Mouse (Mus musculus) kidney, postnatal 14 days (tissue): ENCODE measurements around the gene Usp49.
A peak's percentile ranks its signal among the peaks of the same experiment; 100 is the strongest.

Experiments
- DNase-seq: peaks from one replicate; pipeline ENCODE4 v3.0.0; 2022; ENCODE audit warnings: mixed read lengths

The Usp49 gene

GRCm38 (mm10) chr17:47695337-47695710, 64.8 kb downstream of the Usp49 start:
- DNase-seq = no peak

- peak; percentile 78 for DNase-seq
These were observed 67.7 kb downstream of the Usp49 start for GRCm38 (mm10) chr17:47698156-47698555.

GRCm38 (mm10) chr17:47699055-47699454, 68.6 kb downstream of the Usp49 start:
- no peak for DNase-seq

- no peak for DNase-seq
These were observed 71.3 kb downstream of the Usp49 start for GRCm38 (mm10) chr17:47701793-47702192.

GRCm38 (mm10) chr17:47702548-47703345, 72.3 kb downstream of the Usp49 start:
- DNase-seq = no peak

GRCm38 (mm10) chr17:47703556-47703955, 73.1 kb downstream of the Usp49 start:
- no peak for DNase-seq

- no peak for DNase-seq
These were observed 74.2 kb downstream of the Usp49 start for GRCm38 (mm10) chr17:47704692-47705091.

- peak; percentile 57 for DNase-seq
These were observed 75.7 kb downstream of the Usp49 start for GRCm38 (mm10) chr17:47706196-47706595.

GRCm38 (mm10) chr17:47707961-47708360, 77.5 kb downstream of the Usp49 start:
- DNase-seq = no peak

- no peak for DNase-seq
These were observed 78.5 kb downstream of the Usp49 start for GRCm38 (mm10) chr17:47708972-47709371.

GRCm38 (mm10) chr17:47710036-47710435, 79.5 kb downstream of the Usp49 start:
- DNase-seq = no peak

GRCm38 (mm10) chr17:47711883-47712282, 81.4 kb downstream of the Usp49 start:
- no peak for DNase-seq

- DNase-seq = no peak
These were observed 82.5 kb downstream of the Usp49 start for GRCm38 (mm10) chr17:47712889-47713571.

- DNase-seq = no peak
These were observed 84.5 kb downstream of the Usp49 start for GRCm38 (mm10) chr17:47715037-47715436.

GRCm38 (mm10) chr17:47721183-47721582, 90.7 kb downstream of the Usp49 start:
- DNase-seq = no peak

- no peak for DNase-seq
These were observed 96.1 kb downstream of the Usp49 start, which contains the start of gene Pgc for GRCm38 (mm10) chr17:47726566-47726965. Gene Pgc (plus strand): TSS chr17:47726842.

GRCm38 (mm10) chr17:47730633-47731575, 100.4 kb downstream of the Usp49 start:
- DNase-seq = no peak

GRCm38 (mm10) chr17:47735553-47736100, 105.1 kb downstream of the Usp49 start:
- no peak for DNase-seq
